Mouse (Mus musculus) spleen, adult 2 months (tissue): ENCODE data around the gene Mical3. TPM values are rescaled to one million over a fixed set of nuclear protein-coding genes. Genes with fewer than 3 reads are reported as not detected.

Source experiments
- DNase-seq, 2 experiments: peaks; one replicate each; pipeline versions ENCODE4 v3.0.0 to v3.0.0-alpha.2; 2012 to 2021; ENCODE audit warnings: low spot score in 2 of 2, low read depth in 1 of 2
- H3K27ac ChIP-seq: fragments of 200-500 bp; 2 replicates; pipeline ENCODE4 v1.5.1; 2012; ENCODE audit warnings: low read length, inconsistent platforms; ENCODE audit not compliant: insufficient read depth
- H3K27me3 ChIP-seq: fragments of 200-500 bp; 2 replicates; pipeline ENCODE4 v1.6.1; 2012; ENCODE audit warnings: mild to moderate bottlenecking, moderate library complexity, low read length, inconsistent platforms; ENCODE audit not compliant: control insufficient read depth, insufficient read depth
- H3K36me3 ChIP-seq: fragments of 200-500 bp; 2 replicates; pipeline ENCODE4 v1.6.1; 2012; ENCODE audit warnings: mild to moderate bottlenecking, low read length, inconsistent platforms; ENCODE audit not compliant: control insufficient read depth, insufficient read depth
- H3K4me1 ChIP-seq: fragments of 200-500 bp; 2 replicates; pipeline ENCODE4 v1.6.1; 2011; ENCODE audit warnings: inconsistent platforms; ENCODE audit not compliant: control insufficient read depth, insufficient read depth, insufficient read length
- H3K4me3 ChIP-seq: fragments of 200-500 bp; 2 replicates; pipeline ENCODE4 v1.5.1; 2011; ENCODE audit warnings: mild to moderate bottlenecking, inconsistent platforms; ENCODE audit not compliant: insufficient read depth, insufficient read length; ENCODE audit errors: extremely low read depth
- CTCF ChIP-seq: fragments of 200-500 bp; IDR thresholded peaks from 2 replicates; pipeline ENCODE4 v1.5.1; 2011; ENCODE audit warnings: mild to moderate bottlenecking, inconsistent platforms; ENCODE audit not compliant: insufficient read depth, insufficient read length, insufficient replicate concordance; ENCODE audit errors: extremely low read depth
- POLR2A ChIP-seq: fragments of 200-500 bp; IDR thresholded peaks from 2 replicates; pipeline ENCODE4 v1.6.1; 2011; ENCODE audit warnings: low read depth, low read length, inconsistent platforms
- WGBS: fragments of 180-500 bp; shearing (Covaris S2); methylation state at CpG from one replicate; pipeline ENCODE4 v1.1.7; 2018; 5-methylcytosine and 5-hydroxymethylcytosine counted together
- polyA plus RNA-seq: library from polyadenylated mRNA; depleted of rRNA; stranded (reverse); fragments of >200 nt; gene quantifications from 2 replicates; pipeline ENCODE4 v1.2.3, GENCODE M21; 2012

The Mical3 gene
- polyA plus RNA-seq, 1 experiment = 11.2 TPM

DNA sequence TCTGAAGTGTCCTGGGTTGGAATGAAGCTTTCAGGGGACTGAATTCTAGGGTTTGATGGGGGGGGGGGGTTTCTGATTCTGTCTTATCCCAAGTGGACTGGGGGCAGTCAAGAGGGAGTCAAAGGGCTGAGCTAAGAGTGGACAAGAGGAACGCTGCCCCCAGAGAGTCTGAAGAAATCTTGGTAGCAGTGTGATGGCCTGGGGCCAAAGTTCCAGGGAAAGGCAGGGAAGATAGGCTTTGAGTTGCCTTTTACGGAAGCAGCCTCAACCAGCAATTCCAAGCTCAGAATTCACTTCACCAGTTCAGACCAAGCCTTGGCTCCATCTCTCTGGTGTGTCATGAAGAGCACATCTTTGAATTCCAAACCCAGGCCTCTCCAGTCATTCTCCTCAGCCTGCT lies 25.2 kb upstream of the Mical3 start:
- Histone ChIP-seq H3K27ac (no peak overlapping the region), H3K36me3 (no peaks in the 10 kb centered on the region), H3K27me3 (no peaks in the 10 kb centered on the region), H3K4me1 (no peaks in the 10 kb centered on the region), H3K4me3 (no peak overlapping the region)
- TF ChIP-seq CTCF (no peak), POLR2A (no peak)
- DNase-seq = no peak
- WGBS = 88% methylated on average over 2 of the region's 2 CpGs

DNA sequence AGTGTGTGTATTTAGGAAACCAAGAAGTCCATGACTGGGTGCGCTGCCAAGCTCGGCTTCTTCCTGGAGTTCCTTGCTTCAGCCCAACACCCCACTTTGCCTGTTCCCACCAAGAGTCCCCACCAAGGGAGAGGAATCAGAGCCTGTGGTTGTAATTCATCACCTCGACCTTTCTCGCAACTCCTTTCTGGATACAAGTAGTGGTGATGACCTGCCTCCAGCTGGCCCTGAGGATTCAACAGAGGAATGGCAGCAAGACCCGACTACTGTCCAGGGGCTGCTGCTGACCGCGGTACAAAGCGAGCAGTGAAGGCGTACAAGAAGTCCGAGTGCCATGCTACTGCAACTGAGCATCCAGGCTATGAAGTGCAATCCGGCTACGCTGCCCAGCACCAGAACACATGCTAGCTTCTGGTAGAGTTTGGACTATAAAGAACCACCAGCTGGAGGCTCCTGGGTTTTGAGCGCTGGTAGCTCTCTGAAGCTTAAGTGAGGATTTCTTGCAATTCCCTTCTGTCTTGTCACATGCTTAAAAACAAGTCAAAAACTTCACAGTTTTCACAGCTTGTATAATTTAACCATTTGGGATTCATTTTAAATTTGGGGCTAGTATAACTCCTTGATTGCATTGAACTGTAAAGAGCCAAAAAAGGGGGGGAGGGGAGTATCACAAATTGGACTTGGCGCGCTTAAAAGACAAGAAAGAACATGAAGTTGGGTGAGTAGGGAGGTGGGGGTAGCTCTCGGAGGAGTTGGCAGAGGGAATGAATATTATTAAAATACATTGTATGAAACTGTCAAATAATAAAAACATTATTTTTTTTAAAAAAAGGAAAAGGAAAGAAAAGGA lies 23.9 kb upstream of the Mical3 start:
- Histone ChIP-seq H3K4me3 (no peak overlapping the region), H3K27ac (no peak overlapping the region), H3K27me3 (no peaks in the 10 kb centered on the region), H3K4me1 (no peaks in the 10 kb centered on the region), H3K36me3 (no peaks in the 10 kb centered on the region)
- DNase-seq = no peak
- WGBS = 96% methylated on average over 16 of the region's 16 CpGs
- TF ChIP-seq CTCF = no peak
- no peak for TF ChIP-seq POLR2A

DNA sequence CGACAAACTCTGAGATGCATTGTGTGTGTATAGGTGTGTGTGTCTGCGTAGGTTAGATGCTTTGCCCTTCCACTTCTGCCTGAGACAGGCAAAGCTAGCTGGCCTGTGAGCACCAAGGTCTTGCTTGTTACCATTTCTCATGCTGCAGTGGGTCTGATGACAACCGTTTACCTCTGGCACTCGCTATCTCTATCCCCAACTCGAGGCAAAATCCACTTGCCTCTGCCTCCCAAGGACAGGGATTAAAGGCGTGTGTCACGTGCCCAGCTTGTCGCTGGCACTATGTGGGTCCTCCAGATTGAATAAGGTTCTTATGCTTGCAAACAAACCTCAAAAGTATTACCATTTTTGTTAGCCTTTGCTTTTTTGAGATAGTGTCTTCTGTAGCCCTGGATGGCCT lies 22.4 kb upstream of the Mical3 start:
- no peak for DNase-seq
- no peak overlapping the region for H3K4me3 ChIP-seq
- no peak for TF ChIP-seq POLR2A
- no peak for TF ChIP-seq CTCF
- no peaks in the 10 kb centered on the region for H3K27me3 ChIP-seq
- no peak overlapping the region for H3K27ac ChIP-seq
- H3K4me1 ChIP-seq = no peaks in the 10 kb centered on the region
- 88% methylated on average over 8 of the region's 8 CpGs for WGBS
- H3K36me3 ChIP-seq = no peaks in the 10 kb centered on the region

DNA sequence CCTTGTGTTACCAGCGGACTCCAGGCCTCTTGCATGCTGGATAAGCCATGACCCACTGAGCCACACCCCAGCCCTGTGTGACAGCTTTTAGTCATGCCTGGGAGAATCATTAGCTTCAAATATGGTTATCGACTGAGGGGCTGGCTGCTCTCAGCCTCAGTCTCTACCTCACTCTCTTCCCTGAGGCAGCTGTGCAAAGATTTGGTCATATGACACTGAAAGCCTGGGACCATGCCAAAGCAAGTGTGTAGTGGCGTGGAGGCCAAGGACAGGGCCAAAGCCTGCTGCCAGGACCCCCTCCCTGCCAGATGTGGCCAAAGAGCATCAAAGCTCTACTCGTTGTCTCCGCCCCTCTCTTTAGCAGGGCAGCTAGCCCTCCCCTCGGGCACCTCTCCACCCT lies 20.9 kb upstream of the Mical3 start:
- H3K36me3 ChIP-seq = no peaks in the 10 kb centered on the region
- TF ChIP-seq CTCF (no peak), POLR2A (no peak)
- no peak for DNase-seq
- no peak overlapping the region for H3K4me3 ChIP-seq
- WGBS = 86% methylated on average over 6 of the region's 6 CpGs
- no peaks in the 10 kb centered on the region for H3K27me3 ChIP-seq
- no peak overlapping the region for H3K27ac ChIP-seq
- H3K4me1 ChIP-seq = no peaks in the 10 kb centered on the region

DNA sequence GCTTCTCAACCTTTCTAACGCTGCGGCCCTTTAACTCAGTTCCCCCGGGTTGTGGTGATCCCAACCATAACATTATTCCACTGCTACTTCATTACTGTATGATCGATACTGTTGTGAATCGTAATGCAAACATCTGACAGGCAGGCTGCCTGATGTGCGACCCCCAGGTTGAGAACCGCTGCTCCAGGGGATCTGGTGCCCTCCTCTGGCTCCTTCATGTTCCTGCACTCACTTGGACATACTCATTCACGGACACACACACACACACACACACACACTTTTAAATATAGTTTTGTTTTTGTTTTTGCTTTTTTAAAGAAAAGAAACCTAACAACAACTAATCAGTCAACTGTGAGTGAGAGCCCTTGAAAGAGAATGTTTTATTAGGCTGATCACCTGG lies 19.3 kb upstream of the Mical3 start:
- no peak for DNase-seq
- Histone ChIP-seq H3K4me3 (no peak overlapping the region), H3K27me3 (no peaks in the 10 kb centered on the region), H3K4me1 (no peaks in the 10 kb centered on the region), H3K27ac (no peak overlapping the region), H3K36me3 (no peaks in the 10 kb centered on the region)
- TF ChIP-seq POLR2A (no peak), CTCF (no peak)
- WGBS = 97% methylated on average over 8 of the region's 8 CpGs

DNA sequence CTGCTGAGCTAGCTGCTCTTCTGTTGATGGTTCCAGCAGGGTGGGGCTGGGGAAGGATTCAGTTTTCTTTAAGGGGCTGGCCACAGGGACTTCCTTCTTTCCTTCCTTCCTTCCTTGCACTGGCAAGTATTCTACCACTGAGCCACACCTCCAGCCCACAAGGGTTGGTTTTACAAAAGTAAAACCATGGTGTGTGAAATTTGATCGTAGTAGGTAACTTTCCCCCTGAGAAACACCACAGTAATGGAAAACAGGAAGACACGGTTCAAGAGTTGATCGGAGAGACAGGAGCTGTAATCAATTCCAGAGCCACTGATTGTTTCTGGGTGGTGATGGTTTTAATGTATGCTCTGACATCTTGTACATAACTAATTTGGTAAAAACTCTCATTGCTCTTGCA lies 18.6 kb upstream of the Mical3 start:
- no peaks in the 10 kb centered on the region for H3K36me3 ChIP-seq

DNA sequence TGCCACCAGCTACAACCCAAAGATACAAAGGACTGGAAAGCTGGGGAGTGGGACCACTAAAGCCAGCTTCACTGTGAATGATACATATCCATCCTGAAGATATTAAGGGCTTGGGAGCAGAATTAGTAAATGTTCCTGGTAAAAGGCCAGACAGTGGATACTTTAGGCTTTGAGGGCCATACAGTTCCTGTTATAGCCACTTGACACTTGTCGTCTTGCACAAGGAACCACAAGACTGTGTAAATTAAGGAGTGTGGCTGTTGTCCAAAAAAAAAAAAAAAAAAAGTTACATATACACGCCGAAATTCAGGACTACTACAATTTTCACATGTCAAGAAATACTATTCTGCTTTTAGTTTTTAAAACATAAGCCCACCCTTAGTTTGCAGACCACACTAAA lies 17.6 kb upstream of the Mical3 start:
- DNase-seq = no peak
- no peaks in the 10 kb centered on the region for H3K4me1 ChIP-seq
- no peak overlapping the region for H3K4me3 ChIP-seq
- WGBS = 46% methylated on average over 3 of the region's 3 CpGs
- H3K27ac ChIP-seq = no peak overlapping the region
- TF ChIP-seq POLR2A (no peak), CTCF (no peak)
- H3K27me3 ChIP-seq = no peaks in the 10 kb centered on the region
- H3K36me3 ChIP-seq = no peaks in the 10 kb centered on the region

More for the DNA sequence above, 18.6 kb upstream of the Mical3 start:
- 13% methylated on average over 3 of the region's 3 CpGs for WGBS
- no peaks in the 10 kb centered on the region for H3K4me1 ChIP-seq
- no peak for DNase-seq
- no peak for TF ChIP-seq POLR2A
- TF ChIP-seq CTCF = no peak
- H3K4me3 ChIP-seq = no peak overlapping the region
- no peaks in the 10 kb centered on the region for H3K27me3 ChIP-seq
- no peak overlapping the region for H3K27ac ChIP-seq
